Comparison of ENCODE assay signal across 8 mouse cellular contexts in the genomic region with DNA sequence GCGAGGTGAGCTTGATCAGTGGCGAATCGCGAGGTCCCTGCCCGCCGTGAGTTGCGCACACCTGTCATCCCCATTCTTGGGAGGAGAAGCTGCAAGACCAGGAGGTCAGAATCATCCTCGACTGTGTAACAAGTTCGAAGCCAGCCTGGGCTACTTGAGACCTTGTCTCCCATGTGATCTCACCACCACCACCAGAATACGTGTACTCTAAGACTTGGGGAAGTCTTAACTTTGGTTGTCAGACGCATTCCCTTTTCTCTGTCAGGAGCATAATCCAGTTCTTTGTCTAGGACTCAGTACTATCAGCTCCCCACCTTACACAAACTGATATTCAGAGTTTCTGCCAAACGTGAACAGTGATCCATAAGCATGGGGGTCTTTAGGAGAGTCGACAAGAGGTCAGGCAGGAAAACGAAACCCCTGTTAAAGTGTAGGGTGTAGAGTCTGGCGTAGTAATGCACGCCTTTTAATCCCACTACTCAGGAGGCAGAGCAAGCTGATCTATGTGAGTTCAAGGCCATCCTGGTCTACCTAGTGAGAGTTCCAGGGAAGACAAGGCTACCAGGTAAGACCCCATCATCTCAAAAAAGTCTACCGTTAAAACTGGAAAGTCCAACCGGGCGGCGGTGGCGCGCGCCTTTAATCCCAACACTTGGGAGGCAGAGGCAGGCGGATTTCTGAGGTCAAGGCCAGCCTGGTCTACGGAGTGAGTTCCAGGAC. TPM values are rescaled to one million over a fixed set of nuclear protein-coding genes. Genes with fewer than 3 reads are reported as not detected.
DNase-seq lines count a peak whose midpoint lies in the region; ATAC-seq and TF ChIP-seq lines count a peak whose summit lies in the region.

No protein-coding gene starts in this region.

- H3K9me3 ChIP-seq in limb, embryonic 14.5 days (ENCODE audit: control insufficient read depth, low read length), result no peaks in the 10 kb centered on the region
- H3K9me3 ChIP-seq in stomach, embryonic 16.5 days (replicated peaks; ENCODE audit: control insufficient read depth, low read length), result no peaks in the 10 kb centered on the region

- H3K4me3 ChIP-seq in testis, adult 2 months (ENCODE audit: control insufficient read depth, low read depth, low read length), result peak overlapping the region; percentile 93
- peak overlapping the region; percentile 96 for H3K4me3 ChIP-seq in limb, embryonic 14.5 days (replicated peaks; ENCODE audit: low read length)
- H3K4me3 ChIP-seq in stomach, embryonic 16.5 days (replicated peaks; ENCODE audit: low read length), result peak overlapping the region; percentile 95

- no peaks in the 10 kb centered on the region for H3K27me3 ChIP-seq in testis, adult 2 months (ENCODE audit: control insufficient read depth, insufficient read depth, low read length)
- H3K27me3 ChIP-seq in limb, embryonic 14.5 days (ENCODE audit: control insufficient read depth, insufficient read depth, low read length), result no peaks in the 10 kb centered on the region
- H3K27me3 ChIP-seq in stomach, embryonic 16.5 days (ENCODE audit: control insufficient read depth, insufficient read depth, low read length), result no peaks in the 10 kb centered on the region

- 42% methylated on average over 25 of the region's 25 CpGs for WGBS in limb, embryonic 14.5 days
- WGBS in stomach, embryonic 16.5 days, result 40% methylated on average over 25 of the region's 25 CpGs

- ATAC-seq in limb, embryonic 14.5 days (ENCODE audit: low FRiP score, low read depth), result no peak
- no peak for ATAC-seq in stomach, embryonic 16.5 days (ENCODE audit: insufficient read depth, low FRiP score)
- ATAC-seq in activated CD4-positive, CD25-positive, alpha-beta regulatory T cell, adult 4 months, result no peak

- peak overlapping the region; percentile 83 for H3K9ac ChIP-seq in limb, embryonic 14.5 days (ENCODE audit: low read depth, low read length, severe bottlenecking)
- peak overlapping the region; percentile 92 for H3K9ac ChIP-seq in stomach, embryonic 16.5 days (ENCODE audit: low read length)

- H3K36me3 ChIP-seq in testis, adult 2 months (ENCODE audit: control insufficient read depth, insufficient read depth, low read length), result no peaks in the 10 kb centered on the region
- H3K36me3 ChIP-seq in limb, embryonic 14.5 days (ENCODE audit: control insufficient read depth, insufficient read depth, low read length), result peaks cover 24% of the 10 kb centered on the region
- peaks cover 17% of the 10 kb centered on the region for H3K36me3 ChIP-seq in stomach, embryonic 16.5 days (ENCODE audit: control insufficient read depth, insufficient read depth, low read length)

- peaks cover 6% of the 10 kb centered on the region for H3K4me1 ChIP-seq in testis, adult 2 months (ENCODE audit: control insufficient read depth, insufficient read depth, low read length)
- peaks cover 14% of the 10 kb centered on the region for H3K4me1 ChIP-seq in limb, embryonic 14.5 days (ENCODE audit: control insufficient read depth, insufficient read depth, low read length)
- H3K4me1 ChIP-seq in stomach, embryonic 16.5 days (ENCODE audit: control insufficient read depth, insufficient read depth, low read length), result peaks cover 33% of the 10 kb centered on the region

- TF ChIP-seq CTCF in testis, adult 2 months (IDR thresholded peaks at IDR 0.05; ENCODE audit: control insufficient read depth, insufficient read depth, insufficient replicate concordance, low read depth, low read length), result no peak

- no peak for TF ChIP-seq POLR2A in testis, adult 2 months (IDR thresholded peaks at IDR 0.05; ENCODE audit: control insufficient read depth, low read depth, low read length)
- TF ChIP-seq POLR2A in limb, embryonic 14.5 days (IDR thresholded peaks at IDR 0.05; ENCODE audit: borderline replicate concordance, extremely low read depth, insufficient read depth, insufficient read length), result no peak

- peak overlapping the region; percentile 78 for H3K4me2 ChIP-seq in limb, embryonic 14.5 days (replicated peaks; ENCODE audit: low read depth, low read length, severe bottlenecking)
- peak overlapping the region; percentile 68 for H3K4me2 ChIP-seq in stomach, embryonic 16.5 days (ENCODE audit: low read depth, low read length)

- H3K27ac ChIP-seq in testis, adult 2 months (ENCODE audit: control insufficient read depth, insufficient read depth, low read depth, low read length), result peak overlapping the region; percentile 90
- peak overlapping the region; percentile 91 for H3K27ac ChIP-seq in limb, embryonic 14.5 days (replicated peaks; ENCODE audit: low read depth, low read length)
- H3K27ac ChIP-seq in stomach, embryonic 16.5 days (ENCODE audit: low read length), result peak overlapping the region; percentile 97; the same call in 1 of the 2 replicates

- DNase-seq in cerebellum, adult 9-11 months, result peak; percentile 57
- DNase-seq in cerebellum, adult 8-10 months, result no peak
- no peak for DNase-seq in testis, postnatal 14 days (ENCODE audit: low spot score)
- DNase-seq in limb, embryonic 14.5 days (ENCODE audit: low spot score), result no peak
- DNase-seq in embryo, embryonic 10 days (ENCODE audit: low spot score), result no peak

RNA-seq across cellular contexts. Expression of gene D11Wsu47e, which starts 0.7 kb away (rescaled TPM):
- 226 and 236 TPM in 2 replicates for polyA plus RNA-seq in testis, adult 2 months (2012; rRNA removed)
- polyA plus RNA-seq in limb, embryonic 14.5 days (2012; rRNA removed), result 26.8 and 27.5 TPM in 2 replicates
- 20.9 and 29.5 TPM in 2 replicates for polyA plus RNA-seq in limb, embryonic 14.5 days (2014; fragmentation: Nextera tagmentation; extraction: Ambion mirVana)
- polyA plus RNA-seq in stomach, embryonic 16.5 days (2015; fragmentation: Nextera tagmentation; extraction: Ambion mirVana), result 13.9 and 17.1 TPM in 2 replicates
- 1 to 10 TPM; 6.8 to 8.6 TPM for polyA plus RNA-seq in activated CD4-positive, CD25-positive, alpha-beta regulatory T cell, adult 4 months (2017; shearing (Covaris generic))

RNA-seq across cellular contexts. Expression of gene Fam104a, which starts 0.9 kb away (rescaled TPM):
- polyA plus RNA-seq in testis, adult 2 months (2012; rRNA removed), result 143 and 168 TPM in 2 replicates
- 30.3 and 34.5 TPM in 2 replicates for polyA plus RNA-seq in limb, embryonic 14.5 days (2012; rRNA removed)
- 50.2 and 52.6 TPM in 2 replicates for polyA plus RNA-seq in limb, embryonic 14.5 days (2014; fragmentation: Nextera tagmentation; extraction: Ambion mirVana)
- polyA plus RNA-seq in stomach, embryonic 16.5 days (2015; fragmentation: Nextera tagmentation; extraction: Ambion mirVana), result 36.2 and 41.2 TPM in 2 replicates
- polyA plus RNA-seq in activated CD4-positive, CD25-positive, alpha-beta regulatory T cell, adult 4 months (2017; shearing (Covaris generic)), result 10 to 100 TPM; 16.4 to 18.6 TPM

RNA-seq across cellular contexts. Expression of gene Cpsf4l, which starts 24.9 kb away (rescaled TPM):
- polyA plus RNA-seq in testis, adult 2 months (2012; rRNA removed), result 74.1 and 80.7 TPM in 2 replicates
- polyA plus RNA-seq in limb, embryonic 14.5 days (2012; rRNA removed), result 0.88 and 1.3 TPM in 2 replicates
- 1.2 and 1.3 TPM in 2 replicates for polyA plus RNA-seq in limb, embryonic 14.5 days (2014; fragmentation: Nextera tagmentation; extraction: Ambion mirVana)
- polyA plus RNA-seq in stomach, embryonic 16.5 days (2015; fragmentation: Nextera tagmentation; extraction: Ambion mirVana), result 0.18 and 0.41 TPM in 2 replicates
- polyA plus RNA-seq in activated CD4-positive, CD25-positive, alpha-beta regulatory T cell, adult 4 months (2017; shearing (Covaris generic)), result under 1 TPM in 1 of 2 experiments, not detected in 1; 0.45 TPM

RNA-seq across cellular contexts. Expression of gene Slc39a11, which starts 35.0 kb away (rescaled TPM):
- polyA plus RNA-seq in testis, adult 2 months (2012; rRNA removed), result 8.1 and 8.9 TPM in 2 replicates
- 17.2 and 21.3 TPM in 2 replicates for polyA plus RNA-seq in limb, embryonic 14.5 days (2012; rRNA removed)
- polyA plus RNA-seq in limb, embryonic 14.5 days (2014; fragmentation: Nextera tagmentation; extraction: Ambion mirVana), result 24.5 and 26.9 TPM in 2 replicates
- polyA plus RNA-seq in stomach, embryonic 16.5 days (2015; fragmentation: Nextera tagmentation; extraction: Ambion mirVana), result 47.9 and 50.3 TPM in 2 replicates
- 10 to 100 TPM; 12.5 to 17.1 TPM for polyA plus RNA-seq in activated CD4-positive, CD25-positive, alpha-beta regulatory T cell, adult 4 months (2017; shearing (Covaris generic))

RNA-seq across cellular contexts. Expression of gene Cog1, which starts 35.9 kb away (rescaled TPM):
- 50.2 and 58.0 TPM in 2 replicates for polyA plus RNA-seq in testis, adult 2 months (2012; rRNA removed)
- 38.8 and 42.6 TPM in 2 replicates for polyA plus RNA-seq in limb, embryonic 14.5 days (2012; rRNA removed)
- polyA plus RNA-seq in limb, embryonic 14.5 days (2014; fragmentation: Nextera tagmentation; extraction: Ambion mirVana), result 26.7 and 30.9 TPM in 2 replicates
- 17.3 and 20.8 TPM in 2 replicates for polyA plus RNA-seq in stomach, embryonic 16.5 days (2015; fragmentation: Nextera tagmentation; extraction: Ambion mirVana)
- 10 to 100 TPM; 17.6 to 17.9 TPM for polyA plus RNA-seq in activated CD4-positive, CD25-positive, alpha-beta regulatory T cell, adult 4 months (2017; shearing (Covaris generic))

Comparison
In these comparisons a context has a peak if more than half of its experiments do, and no peak if none do; other contexts are left out.
1. RNA of gene Cpsf4l, which starts 24.9 kb away (polyA plus RNA-seq): 74.1 to 80.7 TPM in testis, adult 2 months; 0.88 to 1.3 TPM in limb, embryonic 14.5 days, 0.45 TPM in activated CD4-positive, CD25-positive, alpha-beta regulatory T cell, adult 4 months and 0.18 to 0.41 TPM in stomach, embryonic 16.5 days; every median in the first group is over 10 times any median in the second.
2. Peak in every context shown above with its lines, with median percentiles within 50 percentile points of each other: H3K27ac ChIP-seq and H3K4me3 ChIP-seq.